Mouse (Mus musculus): ENCODE measurements around the gene Oasl1.

DNA sequence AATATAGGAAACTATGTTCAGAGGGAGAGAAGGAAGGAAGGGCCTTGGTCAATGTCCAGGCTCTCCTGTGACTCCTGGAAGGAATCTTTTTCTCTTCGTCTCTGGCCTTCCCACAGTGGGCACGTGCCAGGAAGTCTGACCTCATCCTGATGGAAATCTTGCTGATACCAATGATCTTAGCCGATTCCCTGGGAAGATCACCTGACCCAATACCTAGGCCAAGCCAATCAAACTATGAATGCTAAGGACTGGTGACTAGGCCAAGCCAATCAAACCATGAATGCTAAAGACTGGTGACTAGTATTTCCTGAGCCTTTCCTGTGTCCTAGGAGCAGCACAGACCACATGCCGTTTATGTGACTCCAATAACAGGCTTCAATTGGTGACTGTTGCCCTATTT is 9.4 kb upstream of the Oasl1 start:
- no peak for TF ChIP-seq CTCF (IDR thresholded peaks at IDR 0.05; ENCODE audit: borderline replicate concordance, insufficient read depth, low read length)
- TF ChIP-seq POLR2A (IDR thresholded peaks at IDR 0.05; ENCODE audit: low read depth, low read length) = no peak

Data from embryonic fibroblast, embryonic 13.5 days (primary cell).